Mouse (Mus musculus): ENCODE measurements around the gene Map2k1.

DNA sequence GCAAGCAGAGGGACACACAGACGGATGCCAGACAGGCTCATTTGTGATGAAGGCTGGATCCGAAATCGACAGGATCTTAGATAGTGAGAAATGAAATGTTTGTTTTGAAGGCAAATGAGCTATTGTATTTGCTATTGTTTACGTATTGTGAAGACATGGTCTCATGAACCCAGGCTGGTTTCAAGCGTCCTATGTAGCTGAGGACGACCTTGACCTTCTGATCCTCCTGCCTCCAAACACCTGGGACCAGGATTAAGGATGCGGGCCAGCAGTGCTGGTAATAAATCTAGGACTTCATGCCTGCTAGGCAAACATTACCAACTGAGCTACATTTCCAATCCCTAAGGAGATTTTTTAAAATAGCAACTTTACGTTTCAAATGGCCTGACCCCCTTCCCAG lies 55.9 kb downstream of the Map2k1 start:
- TF ChIP-seq POLR2A (IDR thresholded peaks at IDR 0.05; ENCODE audit: extremely low read depth, insufficient read depth, low read length) (no peak), CTCF (IDR thresholded peaks at IDR 0.05; ENCODE audit: extremely low read depth, insufficient read depth, low read length) (no peak)

Measured in cortical plate, adult 2 months (tissue).